Mouse (Mus musculus) heart, postnatal 4 days (tissue): ENCODE measurements around the gene Fcho1. TPM values are rescaled to one million over a fixed set of nuclear protein-coding genes. Genes with fewer than 3 reads are reported as not detected.
A peak's percentile ranks its signal among the peaks of the same experiment; 100 is the strongest.
"Not testable (repeated sequence)": the region's sequence is repeated elsewhere in the genome, so short reads cannot be mapped to it uniquely, and the experiment has no call there.

Experiments used
- DNase-seq: peaks from one replicate; pipeline ENCODE4 v3.0.0; 2021
- total RNA-seq, 2 experiments: library from RNA; stranded (reverse); gene quantifications; 2 replicates each; pipeline ENCODE4 v1.2.3; 2021

Gene Fcho1
- total RNA-seq, 2 experiments from 2014 or later: 1.6 to 2.4 TPM

GRCm38 (mm10) chr8:71717096-71717495 is 8.4 kb downstream of the Fcho1 start:
- peak; percentile 59 for DNase-seq

- DNase-seq: no peak
Observed at GRCm38 (mm10) chr8:71716561-71717053, 8.9 kb downstream of the Fcho1 start.

- DNase-seq: no peak
Observed at GRCm38 (mm10) chr8:71715531-71715930, 10.0 kb downstream of the Fcho1 start.

- DNase-seq: no peak
Observed at GRCm38 (mm10) chr8:71711574-71711973, 13.9 kb downstream of the Fcho1 start.

GRCm38 (mm10) chr8:71709800-71710446 is 15.6 kb downstream of the Fcho1 start:
- peak; percentile 90 for DNase-seq

- DNase-seq: no peak
Observed at GRCm38 (mm10) chr8:71709134-71709799, 16.2 kb downstream of the Fcho1 start.

- peak; percentile 66 for DNase-seq
Observed at GRCm38 (mm10) chr8:71707874-71708273, 17.6 kb downstream of the Fcho1 start.

GRCm38 (mm10) chr8:71703400-71703799 is 22.1 kb downstream of the Fcho1 start:
- not testable (repeated sequence) for DNase-seq

- DNase-seq: no peak
Observed at GRCm38 (mm10) chr8:71702923-71703322, 22.6 kb downstream of the Fcho1 start.

GRCm38 (mm10) chr8:71702087-71702432 is 23.5 kb downstream of the Fcho1 start:
- no peak for DNase-seq

GRCm38 (mm10) chr8:71701414-71702086 is 24.0 kb downstream of the Fcho1 start, which contains the start of gene B3gnt3:
Gene B3gnt3 (minus strand): TSS chr8:71701789.
- DNase-seq: no peak

GRCm38 (mm10) chr8:71700493-71701269 is 24.8 kb downstream of the Fcho1 start:
- DNase-seq: no peak

GRCm38 (mm10) chr8:71695456-71695855 is 30.1 kb downstream of the Fcho1 start:
- not testable (repeated sequence) for DNase-seq

- no peak for DNase-seq
Observed at GRCm38 (mm10) chr8:71693166-71694041, 32.1 kb downstream of the Fcho1 start.

- no peak for DNase-seq
Observed at GRCm38 (mm10) chr8:71692509-71692908, 33.0 kb downstream of the Fcho1 start.

GRCm38 (mm10) chr8:71689028-71689427 is 36.5 kb downstream of the Fcho1 start, which contains the start of gene Insl3:
Gene Insl3 (plus strand): TSS chr8:71689214.
- no peak for DNase-seq

GRCm38 (mm10) chr8:71687616-71688015 is 37.9 kb downstream of the Fcho1 start:
- DNase-seq: no peak

GRCm38 (mm10) chr8:71686143-71686734 is 39.3 kb downstream of the Fcho1 start:
- DNase-seq: peak; percentile 46

GRCm38 (mm10) chr8:71685573-71685972 is 39.9 kb downstream of the Fcho1 start:
- DNase-seq: no peak

- DNase-seq: no peak
Observed at GRCm38 (mm10) chr8:71684701-71685100, 40.8 kb downstream of the Fcho1 start.

GRCm38 (mm10) chr8:71682832-71683231 is 42.7 kb downstream of the Fcho1 start:
- no peak for DNase-seq
